Mouse (Mus musculus) adrenal gland, postnatal 25 days (tissue): Measurements from ENCODE around the gene Rag2. TPM values are rescaled to one million over a fixed set of nuclear protein-coding genes. Genes with fewer than 3 reads are reported as not detected.

Experiments used
- DNase-seq: peaks from one replicate; pipeline ENCODE4 v3.0.0; 2021; ENCODE audit warnings: mixed read lengths
- long read RNA-seq: library from polyadenylated mRNA; stranded (forward); transcript quantifications from one replicate; pipeline ENCODE4 v2.0.0, GENCODE M21; 2021
- total RNA-seq: library from RNA; stranded (reverse); gene quantifications from 2 replicates; pipeline ENCODE4 v1.2.3, GENCODE M21; 2021

The Rag2 gene
- total RNA-seq, result not detected in 2 replicates
- long read RNA-seq, result 0 reads

DNA sequence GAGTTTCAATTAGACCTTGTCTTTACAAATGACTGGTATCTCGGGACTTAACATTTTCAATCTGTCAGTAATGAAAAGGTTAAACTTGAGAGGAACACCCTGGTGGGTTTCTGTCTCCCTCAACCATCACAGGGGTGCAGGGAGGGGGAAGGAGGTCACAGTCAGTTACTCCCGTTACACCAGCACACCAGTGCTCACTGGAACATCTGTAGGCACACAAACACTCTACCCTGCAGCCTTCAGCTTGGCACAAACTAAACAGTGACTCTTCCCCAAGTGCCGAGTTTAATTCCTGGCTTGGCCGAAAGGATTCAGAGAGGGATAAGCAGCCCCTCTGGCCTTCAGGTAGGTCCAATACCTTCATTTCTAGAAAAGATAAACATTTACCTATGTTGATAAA, at the start of gene Rag2:
Rag2 (plus strand) TSS at position 193 of the 400 bp plus-strand sequence.
- DNase-seq, result no peak

DNA sequence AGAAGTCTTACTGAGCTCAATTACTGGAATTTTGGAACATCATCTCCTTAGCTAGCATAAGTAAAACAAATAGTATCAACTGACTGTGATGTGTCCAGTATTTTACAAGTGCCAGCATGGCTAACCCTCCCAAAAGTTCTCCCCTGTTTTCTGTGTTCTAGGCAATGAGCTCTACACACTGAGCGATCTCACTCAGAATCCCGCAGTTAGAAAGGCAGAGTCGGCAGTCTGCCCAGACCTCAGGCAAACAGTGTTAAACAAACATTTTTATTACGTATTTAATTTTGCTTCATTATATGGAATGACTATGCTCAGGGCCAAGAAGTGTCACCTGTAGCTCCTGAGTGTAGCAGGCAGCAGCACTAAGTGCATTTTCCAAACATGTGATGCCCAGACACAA, 47.3 kb upstream of the Rag2 start:
- no peak for DNase-seq

DNA sequence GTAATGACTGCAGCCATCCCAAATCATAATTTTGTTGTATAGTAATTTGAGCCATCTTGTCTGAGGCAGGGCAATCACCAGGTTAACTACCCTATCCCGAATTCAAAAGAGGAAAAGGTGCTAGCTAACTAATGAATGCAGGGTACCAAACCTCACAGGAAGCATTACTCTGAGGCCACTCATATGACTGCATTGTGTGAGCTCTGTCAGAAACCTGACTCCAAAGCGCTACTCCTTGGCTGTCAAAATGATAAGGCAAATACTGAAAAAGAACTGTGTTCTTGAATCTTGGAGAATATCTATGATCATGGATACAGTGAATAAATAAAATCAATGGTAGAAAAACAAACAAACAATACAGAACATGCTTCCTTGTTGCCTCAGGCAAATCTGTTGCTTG, 44.5 kb upstream of the Rag2 start:
- DNase-seq, result no peak

DNA sequence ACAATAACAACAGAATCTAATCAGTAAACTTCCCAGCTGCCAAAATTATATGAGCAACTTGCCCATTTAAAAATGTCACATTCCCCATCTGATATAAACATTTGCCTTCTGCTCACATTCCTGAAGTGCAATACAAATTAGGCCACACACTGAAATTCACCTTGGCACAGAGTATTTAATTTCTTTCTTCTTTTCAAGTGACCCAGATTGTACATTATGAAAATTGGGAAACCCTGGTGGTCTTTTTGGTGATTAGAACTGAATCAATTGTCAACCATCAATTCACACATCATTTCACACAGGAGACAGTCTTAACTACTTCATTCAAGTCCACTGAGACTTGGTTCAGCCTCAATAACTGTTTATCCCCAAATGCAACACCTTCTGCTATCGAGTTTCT, 44.1 kb upstream of the Rag2 start:
- DNase-seq, result no peak

GRCm38 (mm10) chr2:101580977-101581376, 43.5 kb upstream of the Rag2 start:
- DNase-seq, result no peak

DNA sequence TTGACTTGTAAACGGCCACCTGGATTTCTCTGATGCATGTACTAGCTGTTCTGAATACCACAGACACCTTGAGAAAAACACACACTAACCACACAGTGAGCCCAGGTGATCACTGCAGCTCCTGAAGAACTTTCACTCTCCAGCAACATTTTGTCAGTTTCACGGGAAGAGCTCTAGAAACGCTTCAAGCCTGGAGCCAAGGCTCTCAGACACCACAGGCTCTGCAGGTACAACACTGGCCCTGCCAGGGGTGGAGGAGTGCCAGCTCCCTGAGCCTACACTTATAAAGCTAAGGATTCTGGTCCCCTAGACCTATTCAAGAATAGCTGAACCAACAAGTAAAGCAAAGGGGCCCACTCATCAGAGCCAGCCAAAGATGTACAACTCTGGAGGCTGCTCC, 43.1 kb upstream of the Rag2 start:
- no peak for DNase-seq

DNA sequence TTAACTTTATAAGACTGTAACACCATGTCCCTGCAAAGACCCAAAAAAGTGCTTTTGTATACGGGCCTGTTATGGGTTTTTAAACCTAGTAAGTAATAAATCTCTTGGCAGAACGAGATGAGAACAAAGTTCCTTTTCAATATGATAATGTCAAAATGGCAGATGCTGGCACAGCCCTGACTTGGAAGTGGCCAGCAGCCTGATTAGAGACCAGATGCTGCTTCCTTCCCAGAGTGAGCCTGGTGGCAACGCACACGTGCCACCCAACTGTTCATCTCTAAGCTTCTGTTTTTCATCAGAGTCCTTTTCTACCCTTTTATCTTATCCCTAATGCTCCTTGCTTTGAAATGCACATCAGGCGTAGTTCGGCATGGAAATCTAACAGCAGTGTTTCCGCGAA, 33.2 kb upstream of the Rag2 start:
- no peak for DNase-seq

DNA sequence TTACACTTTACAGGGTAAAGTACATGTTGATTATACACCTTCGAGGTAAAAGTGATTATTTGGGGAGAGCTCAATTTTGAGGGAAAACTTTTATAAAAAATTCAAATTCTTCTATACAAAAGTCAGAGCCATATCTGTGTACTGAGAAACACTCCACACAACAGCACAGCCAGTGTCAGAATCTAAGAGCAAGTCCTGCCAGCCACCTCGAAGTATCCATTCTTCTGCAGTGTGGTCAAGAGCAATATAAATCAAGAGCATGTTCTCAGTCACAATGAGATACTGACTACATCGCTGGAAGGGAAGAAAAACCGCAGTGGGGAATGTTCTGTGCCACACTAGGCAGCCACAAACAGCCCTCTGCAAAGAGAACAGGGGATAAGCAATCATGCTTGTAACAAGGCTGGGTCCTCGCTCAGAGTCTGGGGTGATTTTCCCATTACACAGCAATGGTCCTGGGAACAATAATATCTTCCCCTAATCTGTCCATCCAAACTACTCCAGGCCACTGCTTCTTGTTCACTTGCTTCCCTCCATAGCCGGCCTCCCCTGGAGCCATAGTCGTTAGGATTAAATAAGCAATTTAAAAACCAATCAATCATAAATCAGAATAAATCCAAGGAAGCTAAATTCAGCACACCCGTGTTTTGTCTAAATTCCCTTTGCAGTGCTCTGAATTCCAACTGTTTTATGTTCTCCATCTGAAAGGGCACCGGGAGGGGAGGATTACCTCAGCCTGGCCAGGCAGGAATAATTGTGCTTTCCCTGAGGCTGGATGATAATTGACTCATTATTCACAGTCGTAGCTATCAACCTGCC, 32.3 kb upstream of the Rag2 start:
- no peak for DNase-seq

- no peak for DNase-seq
These were observed 31.6 kb upstream of the Rag2 start for GRCm38 (mm10) chr2:101592886-101593285.

GRCm38 (mm10) chr2:101594681-101595080, 29.8 kb upstream of the Rag2 start:
- DNase-seq, result no peak

- DNase-seq, result no peak
These were observed 27.3 kb upstream of the Rag2 start for GRCm38 (mm10) chr2:101597186-101597585.

DNA sequence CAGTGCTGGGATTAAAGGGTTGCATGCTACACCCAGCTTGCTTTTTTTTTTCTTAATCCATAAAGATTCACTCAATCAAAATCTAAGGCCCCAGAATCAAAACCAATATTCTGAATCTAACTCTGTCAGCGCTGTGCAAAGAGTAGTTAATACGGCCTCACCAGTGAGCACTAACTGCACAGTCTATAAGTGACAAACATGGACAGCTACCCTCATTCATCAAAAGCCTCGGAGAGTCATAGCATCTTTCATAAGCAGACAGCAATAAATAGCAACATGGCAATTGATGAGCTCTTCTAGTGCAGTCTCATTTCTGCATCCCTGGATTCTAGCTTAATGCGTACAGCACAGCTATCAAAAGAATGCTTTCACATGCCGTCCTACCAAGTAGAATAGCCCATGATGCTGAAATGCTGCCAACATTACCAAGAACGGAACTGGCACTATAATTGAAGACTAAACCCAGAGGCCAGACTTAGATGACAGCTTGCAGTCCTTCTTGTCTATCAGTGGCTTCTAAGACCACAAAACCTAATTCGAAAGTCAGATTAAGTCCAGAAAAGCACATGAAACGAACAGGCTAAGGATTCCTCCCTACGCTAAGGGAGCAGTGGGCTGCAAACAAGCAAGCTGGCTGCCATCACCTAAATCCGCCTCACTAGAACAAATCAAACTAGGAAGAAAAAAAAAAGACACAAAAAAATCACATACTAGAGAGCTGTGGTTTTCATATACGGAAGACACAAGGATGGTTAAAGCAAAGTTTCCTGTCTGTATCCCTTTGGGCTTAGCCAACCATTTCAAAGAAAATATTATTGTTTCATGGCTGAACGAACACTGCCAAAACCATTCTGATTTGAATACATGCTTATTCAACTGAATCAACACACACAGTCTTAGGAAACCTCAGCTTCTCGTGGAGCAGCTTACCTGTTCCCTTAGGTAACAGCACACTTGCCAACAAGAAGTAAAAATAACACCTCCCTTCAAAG, 26.0 kb upstream of the Rag2 start:
- DNase-seq, result no peak

DNA sequence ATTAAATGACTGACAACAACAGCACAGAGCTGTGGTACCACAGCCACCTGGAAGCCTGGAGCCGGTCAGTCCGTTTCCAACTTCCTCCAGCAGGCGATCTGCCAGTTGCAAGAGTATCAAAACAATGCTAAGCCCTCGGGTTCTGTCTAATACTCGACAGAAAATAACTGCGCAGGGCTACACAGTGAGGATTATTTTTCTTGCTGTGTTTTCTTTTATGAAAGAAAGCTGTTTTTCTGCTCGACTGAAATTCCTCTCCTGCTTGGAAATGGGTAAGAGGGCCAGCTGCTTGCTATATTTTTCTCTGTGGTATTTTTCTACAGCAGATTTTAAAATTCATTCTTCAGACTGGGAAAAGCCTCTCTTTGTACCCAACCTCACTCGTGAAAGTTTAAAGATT, 23.8 kb upstream of the Rag2 start:
- DNase-seq, result peak; percentile 21

DNA sequence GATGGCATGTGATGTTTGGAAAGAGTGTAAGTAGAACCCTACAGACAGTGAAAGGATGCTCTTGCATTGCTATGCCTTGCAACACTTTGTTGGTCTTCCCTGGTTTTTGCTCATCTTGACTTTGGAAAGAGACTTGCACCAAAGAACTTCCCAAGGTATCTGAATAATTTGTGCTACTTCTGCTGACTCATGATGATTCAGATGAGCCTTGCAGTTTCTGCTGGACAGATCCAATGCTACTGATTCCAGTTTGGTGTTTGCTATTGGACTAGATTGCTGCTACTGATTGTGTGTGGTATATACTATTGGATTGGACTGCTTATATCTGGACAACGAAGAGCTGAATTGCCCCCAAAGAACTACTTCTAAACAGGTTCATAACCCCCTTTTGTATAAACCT, 21.4 kb upstream of the Rag2 start:
- no peak for DNase-seq

DNA sequence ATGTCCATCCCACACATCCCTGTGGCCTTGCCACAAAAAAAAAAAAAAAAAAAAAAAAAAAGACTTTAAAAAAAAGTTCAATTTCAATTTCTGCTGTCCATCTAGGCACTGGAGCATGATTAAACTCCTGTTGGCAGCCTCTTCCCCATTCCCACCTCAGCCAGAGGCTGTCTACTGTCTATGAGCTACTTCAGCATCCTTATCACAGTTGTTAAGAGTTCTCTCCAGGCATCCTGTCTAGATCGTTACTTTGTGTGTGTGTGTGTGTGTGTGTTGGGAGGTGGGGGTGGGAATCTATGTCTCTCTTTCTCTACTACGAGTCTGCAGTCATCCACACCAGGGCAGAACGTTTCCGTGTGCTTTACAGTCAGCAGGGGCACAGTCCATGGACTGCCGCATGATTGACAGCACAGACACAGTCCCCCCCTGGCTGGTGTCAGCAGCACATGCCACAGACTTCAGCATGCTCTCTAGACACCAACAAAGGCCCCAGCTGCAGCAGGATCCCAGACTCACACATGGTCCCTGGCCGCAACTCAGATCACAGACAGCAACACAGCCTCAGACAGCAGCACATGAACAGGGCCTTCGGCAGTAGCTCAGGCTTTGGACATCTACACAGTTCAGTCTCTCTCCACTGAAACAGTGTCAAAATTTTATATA, 16.2 kb upstream of the Rag2 start:
- DNase-seq, result no peak

- DNase-seq, result no peak
These were observed 13.7 kb upstream of the Rag2 start for GRCm38 (mm10) chr2:101610861-101611260.

GRCm38 (mm10) chr2:101615464-101616305, 8.8 kb upstream of the Rag2 start:
- DNase-seq, result no peak

- DNase-seq, result no peak
These were observed 6.1 kb upstream of the Rag2 start for GRCm38 (mm10) chr2:101618373-101618772.

- DNase-seq, result no peak
These were observed 3.6 kb upstream of the Rag2 start for GRCm38 (mm10) chr2:101620899-101621298.

DNA sequence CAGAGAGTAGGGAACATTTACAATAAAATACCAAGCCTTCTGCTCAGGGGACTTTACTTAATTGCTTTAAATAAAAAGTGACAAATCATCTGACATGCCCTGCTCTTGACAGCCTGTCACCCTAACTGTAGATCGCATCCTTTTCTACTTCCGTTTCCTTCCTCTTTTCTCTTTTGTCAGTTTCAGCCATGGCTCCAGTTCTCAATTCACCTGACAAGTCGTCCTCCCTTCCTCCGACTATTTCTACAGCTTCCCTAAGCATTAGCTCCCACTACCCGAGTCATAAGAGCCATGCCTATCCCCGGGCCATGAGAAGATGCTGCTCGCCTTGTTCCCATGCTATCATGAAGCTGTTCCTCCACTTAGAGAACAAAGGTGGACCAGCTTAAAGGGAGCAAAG, 2.9 kb upstream of the Rag2 start:
- DNase-seq, result no peak

- DNase-seq, result no peak
These were observed 1.5 kb upstream of the Rag2 start for GRCm38 (mm10) chr2:101623042-101623441.

GRCm38 (mm10) chr2:101624011-101624410, 507 bp upstream of the Rag2 start:
- no peak for DNase-seq
